Mouse (Mus musculus) embryonic facial prominence, embryonic 14.5 days (tissue): ENCODE data around the gene Foxf1. TPM values are rescaled to one million over a fixed set of nuclear protein-coding genes. Genes with fewer than 3 reads are reported as not detected.

Experiments used
- ATAC-seq: fragments of 200-750 bp; cut with Nextera tagmentation; 2 replicates; pipeline ENCODE4 v1.8.0; 2017; ENCODE audit warnings: low read depth, moderate number of reproducible peaks, moderate TSS enrichment
- DNase-seq: peaks from one replicate; pipeline ENCODE4 v3.0.0-alpha.2; 2015; ENCODE audit warnings: low spot score
- H3K27ac ChIP-seq: fragments of 300-500 bp; sonication (generic); replicated peaks from 2 replicates; pipeline ENCODE4 v1.5.1; 2014; ENCODE audit warnings: low read depth, mild to moderate bottlenecking, low read length, moderate library complexity
- H3K27me3 ChIP-seq: fragments of 300-500 bp; sonication (generic); replicated peaks from 2 replicates; pipeline ENCODE4 v1.6.1; 2014; ENCODE audit warnings: low read length; ENCODE audit not compliant: control insufficient read depth, insufficient read depth
- H3K36me3 ChIP-seq: fragments of 300-500 bp; sonication (generic); 2 replicates; pipeline ENCODE4 v1.6.1; 2014; ENCODE audit warnings: low read length, mixed read lengths; ENCODE audit not compliant: control insufficient read depth, insufficient read depth
- H3K4me1 ChIP-seq: fragments of 300-500 bp; sonication (generic); 2 replicates; pipeline ENCODE4 v1.6.1; 2014; ENCODE audit warnings: antibody characterized with exemption, low read length; ENCODE audit not compliant: control insufficient read depth, insufficient read depth
- H3K4me2 ChIP-seq: fragments of 300-500 bp; sonication (generic); 2 replicates; pipeline ENCODE4 v1.6.1; 2014; ENCODE audit warnings: low read depth, mild to moderate bottlenecking, low read length, moderate library complexity, mixed read lengths
- H3K4me3 ChIP-seq: fragments of 300-500 bp; sonication (generic); 2 replicates; pipeline ENCODE4 v1.5.1; 2014; ENCODE audit warnings: low read depth, mild to moderate bottlenecking, low read length
- H3K9ac ChIP-seq: fragments of 300-500 bp; sonication (generic); 2 replicates; pipeline ENCODE4 v1.6.1; 2014; ENCODE audit warnings: low read depth, mild to moderate bottlenecking, low read length, moderate library complexity, mixed read lengths
- H3K9me3 ChIP-seq: fragments of 300-500 bp; sonication (generic); 2 replicates; pipeline ENCODE4 v1.6.1; 2016; ENCODE audit warnings: low read length; ENCODE audit not compliant: control insufficient read depth
- WGBS: fragments of 180-500 bp; shearing (Covaris S2); extraction: QIAGEN DNeasy Blood & Tissue Kit; methylation state at CpG from one replicate; pipeline ENCODE4 v1.1.7; 2014; 5-methylcytosine and 5-hydroxymethylcytosine counted together
- polyA plus RNA-seq: library from polyadenylated mRNA; unstranded; fragments of >200 nt; fragmentation: Nextera tagmentation; extraction: Ambion mirVana; gene quantifications from 2 replicates; pipeline ENCODE4 v1.2.1, GENCODE M21; 2014

Foxf1 gene
- polyA plus RNA-seq, 1 experiment from 2014 or later = 7.6 TPM

GRCm38 (mm10) chr8:121093496-121093895, 9.3 kb downstream of the Foxf1 start:
- no peak overlapping the region for H3K4me2 ChIP-seq
- no peaks in the 10 kb centered on the region for H3K4me1 ChIP-seq
- 53% methylated on average over 6 of the region's 6 CpGs for WGBS
- H3K27ac ChIP-seq = no peak overlapping the region
- peaks cover 15% of the 10 kb centered on the region for H3K36me3 ChIP-seq
- no peak overlapping the region for H3K9ac ChIP-seq
- DNase-seq (no peak), ATAC-seq (no peak)
- H3K27me3 ChIP-seq = peaks cover 57% of the 10 kb centered on the region
- no peak overlapping the region for H3K4me3 ChIP-seq
- H3K9me3 ChIP-seq = no peaks in the 10 kb centered on the region

GRCm38 (mm10) chr8:121104049-121104818, 20.0 kb downstream of the Foxf1 start:
- ATAC-seq = no peak
- 46% methylated on average over 17 of the region's 17 CpGs for WGBS
- Histone ChIP-seq H3K4me1 (0 out of 2 replicates have a peak, but pooled peaks cover 4% of the 10 kb centered on the region), H3K4me3 (no peak overlapping the region), H3K27me3 (no peaks in the 10 kb centered on the region), H3K4me2 (no peak overlapping the region), H3K9ac (no peak overlapping the region), H3K36me3 (peaks cover 61% of the 10 kb centered on the region), H3K27ac (no peak overlapping the region), H3K9me3 (no peaks in the 10 kb centered on the region)
- DNase-seq = peak; percentile 72

- peak; percentile 94 for ATAC-seq
- peaks cover 4% of the 10 kb centered on the region for H3K27me3 ChIP-seq
- H3K36me3 ChIP-seq = peaks cover 24% of the 10 kb centered on the region
- 0 out of 2 replicates have a peak, but pooled peaks cover 4% of the 10 kb centered on the region for H3K4me1 ChIP-seq
- H3K4me2 ChIP-seq = peak within 1 kb of the TSS; percentile 68
- peak within 1 kb of the TSS; percentile 75 for H3K9ac ChIP-seq
- no peaks in the 10 kb centered on the region for H3K9me3 ChIP-seq
- peak; percentile 99 for DNase-seq
- peak within 1 kb of the TSS; percentile 60 for H3K4me3 ChIP-seq
- peak within 1 kb of the TSS; percentile 59; the same call in 1 of the 2 replicates for H3K27ac ChIP-seq
- 1% methylated on average over 52 of the region's 75 CpGs for WGBS
Observed at GRCm38 (mm10) chr8:121107668-121108656, 23.8 kb downstream of the Foxf1 start, which contains the start of gene Mthfsd. Gene Mthfsd (minus strand): TSS chr8:121108392.

GRCm38 (mm10) chr8:121108657-121109056, 24.5 kb downstream of the Foxf1 start:
- WGBS = 8% methylated on average over 5 of the region's 5 CpGs
- Histone ChIP-seq H3K4me2 (peak overlapping the region; percentile 68), H3K27me3 (peaks cover 7% of the 10 kb centered on the region), H3K36me3 (peaks cover 17% of the 10 kb centered on the region; the same call in 1 of the 2 replicates), H3K4me3 (peak overlapping the region; percentile 60), H3K9me3 (no peaks in the 10 kb centered on the region), H3K27ac (no peak overlapping the region), H3K4me1 (0 out of 2 replicates have a peak, but pooled peaks cover 4% of the 10 kb centered on the region), H3K9ac (peak overlapping the region; percentile 75)
- no peak for ATAC-seq
- no peak for DNase-seq

- no peak overlapping the region for H3K27ac ChIP-seq
- H3K4me2 ChIP-seq = no peak overlapping the region
- no peaks in the 10 kb centered on the region for H3K9me3 ChIP-seq
- H3K4me1 ChIP-seq = peaks cover 4% of the 10 kb centered on the region; the same call in 1 of the 2 replicates
- peaks cover 32% of the 10 kb centered on the region for H3K27me3 ChIP-seq
- H3K9ac ChIP-seq = no peak overlapping the region
- no peak for DNase-seq
- H3K36me3 ChIP-seq = no peaks in the 10 kb centered on the region
- no peak for ATAC-seq
- WGBS = 54% methylated on average over 7 of the region's 7 CpGs
- no peak overlapping the region for H3K4me3 ChIP-seq
Observed at GRCm38 (mm10) chr8:121111145-121111907, 27.1 kb downstream of the Foxf1 start.

GRCm38 (mm10) chr8:121113261-121113660, 29.1 kb downstream of the Foxf1 start:
- peaks cover 5% of the 10 kb centered on the region; the same call in 1 of the 2 replicates for H3K4me1 ChIP-seq
- under 1% methylated on average over 20 of the region's 21 CpGs for WGBS
- H3K9me3 ChIP-seq = no peaks in the 10 kb centered on the region
- H3K9ac ChIP-seq = no peak overlapping the region
- peak; percentile 93 for DNase-seq
- H3K4me2 ChIP-seq = peak overlapping the region; percentile 40
- peak overlapping the region; percentile 6; the same call in 1 of the 2 replicates for H3K4me3 ChIP-seq
- peaks cover 51% of the 10 kb centered on the region for H3K27me3 ChIP-seq
- peak; percentile 41 for ATAC-seq
- no peaks in the 10 kb centered on the region for H3K36me3 ChIP-seq
- no peak overlapping the region for H3K27ac ChIP-seq

- Histone ChIP-seq H3K27ac (no peak overlapping the region; the same call in 1 of the 2 replicates), H3K4me1 (peaks cover 5% of the 10 kb centered on the region), H3K9me3 (no peaks in the 10 kb centered on the region), H3K27me3 (peaks cover 67% of the 10 kb centered on the region), H3K4me3 (peak overlapping the region; percentile 25), H3K9ac (peak overlapping the region; percentile 45; the same call in 1 of the 2 replicates), H3K36me3 (no peaks in the 10 kb centered on the region), H3K4me2 (peak overlapping the region; percentile 91)
- ATAC-seq (no peak), DNase-seq (no peak)
- 6% methylated on average over 24 of the region's 25 CpGs for WGBS
Observed at GRCm38 (mm10) chr8:121115136-121115535, 30.9 kb downstream of the Foxf1 start.
